10 mouse cellular contexts compared by ENCODE assay signal in the genomic region with DNA sequence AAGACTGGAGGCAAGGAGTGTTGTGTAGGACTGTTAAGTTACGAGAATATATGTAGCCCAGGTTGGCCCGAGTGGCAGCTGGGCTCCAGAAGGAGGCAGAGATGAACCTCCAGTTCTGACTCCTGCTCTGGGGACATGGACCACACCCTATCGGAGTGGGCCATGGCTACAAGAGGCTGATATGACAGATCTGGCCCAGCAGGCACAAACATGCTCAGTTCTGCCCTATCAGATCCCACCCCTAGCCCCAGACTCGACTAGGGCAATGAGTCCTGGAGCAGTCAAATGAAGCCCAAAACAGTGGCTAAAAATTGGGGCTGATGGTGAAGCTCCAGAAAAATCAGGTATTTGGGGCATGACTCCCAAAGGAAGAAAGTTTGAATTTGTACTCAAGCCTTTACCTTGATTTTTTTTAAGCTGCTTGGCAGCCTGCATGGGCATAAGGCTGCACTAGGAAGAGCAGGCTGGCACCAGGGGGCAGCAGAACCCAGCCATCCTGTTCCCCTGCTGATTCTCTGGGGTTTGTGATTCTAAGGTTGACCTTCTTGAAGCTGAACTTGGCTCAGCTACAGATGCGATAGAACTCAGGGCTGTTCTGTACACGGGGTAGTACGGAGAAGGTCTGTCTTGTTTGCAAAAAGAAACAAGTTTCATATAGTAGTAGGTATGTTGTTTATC. TPM values are rescaled to one million over a fixed set of nuclear protein-coding genes. Genes with fewer than 3 reads are reported as not detected.
A peak's percentile ranks its signal among the peaks of the same experiment; 100 is the strongest.
DNase-seq lines count a peak whose midpoint lies in the region; ATAC-seq and TF ChIP-seq lines count a peak whose summit lies in the region.
"Had no signal": no experiment of that assay in that cellular context is flagged by ENCODE, and none has a peak within 500 bp of the region (broad histone marks: within the 10 kb centered on the region; RNA-seq: fewer than 3 reads in every experiment).

No protein-coding gene starts in this region.

- no peak overlapping the region for H3K4me3 ChIP-seq in forebrain, embryonic 14.5 days (ENCODE audit: low read depth, low read length)
- no peak overlapping the region for H3K4me3 ChIP-seq in forebrain, embryonic 10.5 days
- no peak overlapping the region for H3K4me3 ChIP-seq in lung, postnatal 0 days (ENCODE audit: low read depth, low read length)
- H3K4me3 ChIP-seq in stomach, postnatal 0 days (ENCODE audit: low read depth, low read length), result no peak overlapping the region

- H3K27me3 ChIP-seq in forebrain, embryonic 14.5 days (replicated peaks; ENCODE audit: control insufficient read depth, insufficient read depth, low read length), result no peaks in the 10 kb centered on the region
- H3K27me3 ChIP-seq in forebrain, embryonic 10.5 days (ENCODE audit: poor library complexity, severe bottlenecking), result peaks cover 20% of the 10 kb centered on the region; the same call in 1 of the 2 replicates
- H3K27me3 ChIP-seq in lung, postnatal 0 days (replicated peaks; ENCODE audit: insufficient read depth, low read length), result no peaks in the 10 kb centered on the region; the same call in 1 of the 2 replicates
- H3K27me3 ChIP-seq in stomach, postnatal 0 days (ENCODE audit: control insufficient read depth, insufficient read depth, low read length), result no peaks in the 10 kb centered on the region

- no peak overlapping the region for H3K27ac ChIP-seq in forebrain, embryonic 14.5 days (ENCODE audit: low read depth, low read length)
- H3K27ac ChIP-seq in forebrain, embryonic 10.5 days, result no peak overlapping the region
- H3K27ac ChIP-seq in lung, postnatal 0 days (ENCODE audit: low read length), result no peak overlapping the region
- H3K27ac ChIP-seq in stomach, postnatal 0 days (replicated peaks), result no peak overlapping the region

- ATAC-seq in forebrain, embryonic 14.5 days, result no peak
- no peak for ATAC-seq in lung, postnatal 0 days
- no peak for ATAC-seq in stomach, postnatal 0 days (ENCODE audit: low FRiP score, low TSS enrichment)

- H3K9me3 ChIP-seq in forebrain, embryonic 14.5 days (replicated peaks; ENCODE audit: control insufficient read depth, low read length), result no peaks in the 10 kb centered on the region
- no peaks in the 10 kb centered on the region for H3K9me3 ChIP-seq in forebrain, embryonic 10.5 days
- no peaks in the 10 kb centered on the region for H3K9me3 ChIP-seq in lung, postnatal 0 days (ENCODE audit: low read length)
- H3K9me3 ChIP-seq in stomach, postnatal 0 days (ENCODE audit: control insufficient read depth, low read length), result no peaks in the 10 kb centered on the region
- H3K9me3 ChIP-seq: G1E had no signal

- WGBS in forebrain, embryonic 14.5 days, result 74% methylated on average over 7 of the region's 7 CpGs
- 80% methylated on average over 7 of the region's 7 CpGs for WGBS in forebrain, embryonic 10.5 days
- WGBS in lung, postnatal 0 days, result 62% methylated on average over 7 of the region's 7 CpGs
- 68% methylated on average over 7 of the region's 7 CpGs for WGBS in stomach, postnatal 0 days

- H3K9ac ChIP-seq in forebrain, embryonic 14.5 days (ENCODE audit: low read length), result no peak overlapping the region
- H3K9ac ChIP-seq in lung, postnatal 0 days (replicated peaks; ENCODE audit: low read depth), result no peak overlapping the region
- no peak overlapping the region for H3K9ac ChIP-seq in stomach, postnatal 0 days (ENCODE audit: low read length)

- no peak overlapping the region for H3K4me2 ChIP-seq in forebrain, embryonic 14.5 days (ENCODE audit: low read length)
- no peak overlapping the region for H3K4me2 ChIP-seq in lung, postnatal 0 days (replicated peaks; ENCODE audit: low read depth, low read length)
- no peak overlapping the region for H3K4me2 ChIP-seq in stomach, postnatal 0 days (replicated peaks; ENCODE audit: low read depth)

- no peaks in the 10 kb centered on the region for H3K36me3 ChIP-seq in forebrain, embryonic 14.5 days (ENCODE audit: control insufficient read depth, insufficient read depth, low read length)
- H3K36me3 ChIP-seq in forebrain, embryonic 10.5 days (replicated peaks), result no peaks in the 10 kb centered on the region
- no peaks in the 10 kb centered on the region for H3K36me3 ChIP-seq in lung, postnatal 0 days (ENCODE audit: insufficient read depth, low read length)
- H3K36me3 ChIP-seq in stomach, postnatal 0 days (ENCODE audit: control insufficient read depth, insufficient read depth, low read length), result no peaks in the 10 kb centered on the region
- H3K36me3 ChIP-seq: G1E had no signal

- H3K4me1 ChIP-seq in forebrain, embryonic 14.5 days (ENCODE audit: control insufficient read depth, insufficient read depth, low read length), result peaks cover 18% of the 10 kb centered on the region
- H3K4me1 ChIP-seq in forebrain, embryonic 10.5 days, result peaks cover 49% of the 10 kb centered on the region
- H3K4me1 ChIP-seq in lung, postnatal 0 days (ENCODE audit: insufficient read depth, low read depth, low read length), result peaks cover 6% of the 10 kb centered on the region; the same call in 1 of the 2 replicates
- H3K4me1 ChIP-seq in stomach, postnatal 0 days (replicated peaks; ENCODE audit: control insufficient read depth, insufficient read depth), result no peaks in the 10 kb centered on the region; the same call in 1 of the 2 replicates

- TF ChIP-seq CTCF in lung, postnatal 0 days (IDR thresholded peaks at IDR 0.05), result peak; percentile 78
- peak; percentile 80 for TF ChIP-seq CTCF in stomach, postnatal 0 days (IDR thresholded peaks at IDR 0.05; ENCODE audit: low read depth)

- TF ChIP-seq EP300 in lung, postnatal 0 days (IDR thresholded peaks at IDR 0.05), result no peak
- TF ChIP-seq EP300 in stomach, postnatal 0 days (optimal IDR thresholded peaks at IDR 0.05), result no peak

- DNase-seq in forebrain, embryonic 14.5 days (ENCODE audit: low spot score), result peak; percentile 66
- no peak for DNase-seq in forebrain, embryonic 10.5 days (ENCODE audit: extremely low spot score, low spot score)
- peak; percentile 33 for DNase-seq in urinary bladder, postnatal 25 days (ENCODE audit: low spot score)
- no peak for DNase-seq in urinary bladder, postnatal 4 days (ENCODE audit: low spot score in 2 of 2)
- DNase-seq in embryo, embryonic 9.5 days (ENCODE audit: extremely low spot score), result peak; percentile 28
- DNase-seq in kidney, postnatal 14 days, result peak; percentile 59
- peak; percentile 58 for DNase-seq in lung, postnatal 0 days (ENCODE audit: low spot score)
- DNase-seq in stomach, postnatal 0 days (ENCODE audit: low spot score), result peak; percentile 70

RNA-seq across cellular contexts. Expression of a gene that starts 3.7 kb away (rescaled TPM):
- polyA plus RNA-seq in forebrain, embryonic 14.5 days (2014; fragmentation: Nextera tagmentation; extraction: Ambion mirVana), result 22.1 and 32.4 TPM in 2 replicates
- 11.3 and 12.1 TPM in 2 replicates for polyA plus RNA-seq in forebrain, embryonic 10.5 days (2016; fragmentation: Nextera tagmentation; extraction: Ambion mirVana)
- 0.12 and 0.14 TPM in 2 replicates for polyA plus RNA-seq in lung, postnatal 0 days (2015; fragmentation: Nextera tagmentation; extraction: Ambion mirVana)
- 1.1 and 1.3 TPM in 2 replicates for polyA plus RNA-seq in stomach, postnatal 0 days (2015; fragmentation: Nextera tagmentation; extraction: Ambion mirVana)
- polyA plus RNA-seq: G1E had no signal

RNA-seq across cellular contexts. Expression of a gene that starts 40.2 kb away (rescaled TPM):
- not detected in 2 replicates for polyA plus RNA-seq in forebrain, embryonic 14.5 days (2014; fragmentation: Nextera tagmentation; extraction: Ambion mirVana)
- polyA plus RNA-seq in forebrain, embryonic 10.5 days (2016; fragmentation: Nextera tagmentation; extraction: Ambion mirVana), result not detected in 2 replicates
- polyA plus RNA-seq in lung, postnatal 0 days (2015; fragmentation: Nextera tagmentation; extraction: Ambion mirVana), result not detected in 2 replicates
- polyA plus RNA-seq in stomach, postnatal 0 days (2015; fragmentation: Nextera tagmentation; extraction: Ambion mirVana), result not detected in 2 replicates
- polyA plus RNA-seq: G1E; gonadal fat pad, adult 2 months had no signal

RNA-seq across cellular contexts. Expression of a gene that starts 57.8 kb away (rescaled TPM):
- polyA plus RNA-seq in forebrain, embryonic 14.5 days (2014; fragmentation: Nextera tagmentation; extraction: Ambion mirVana), result not detected in 2 replicates
- not detected in 2 replicates for polyA plus RNA-seq in forebrain, embryonic 10.5 days (2016; fragmentation: Nextera tagmentation; extraction: Ambion mirVana)
- polyA plus RNA-seq in lung, postnatal 0 days (2015; fragmentation: Nextera tagmentation; extraction: Ambion mirVana), result 14.7 and 16.9 TPM in 2 replicates
- not detected in 2 replicates for polyA plus RNA-seq in stomach, postnatal 0 days (2015; fragmentation: Nextera tagmentation; extraction: Ambion mirVana)
- polyA plus RNA-seq: G1E; gonadal fat pad, adult 2 months had no signal

Comparison
In these comparisons a context has a peak if more than half of its experiments do, and no peak if none do; other contexts are left out.
1. DNase-seq: peak in forebrain, embryonic 14.5 days (single experiment), urinary bladder, postnatal 25 days (single experiment), embryo, embryonic 9.5 days (single experiment), kidney, postnatal 14 days (single experiment), lung, postnatal 0 days (single experiment) and stomach, postnatal 0 days (single experiment); none in forebrain, embryonic 10.5 days (single experiment) and urinary bladder, postnatal 4 days (0 of 2).
2. RNA of a gene that starts 57.8 kb away (polyA plus RNA-seq): 14.7 to 16.9 TPM in lung, postnatal 0 days; not detected in forebrain, embryonic 10.5 days, not detected in stomach, postnatal 0 days and not detected in forebrain, embryonic 14.5 days; every median in the first group is over 10 times any median in the second.